Mouse (Mus musculus) granulocyte monocyte progenitor cell, adult 5-6 weeks (primary cell): ENCODE data around the gene Elk3. TPM values are rescaled to one million over a fixed set of nuclear protein-coding genes. Genes with fewer than 3 reads are reported as not detected.
A peak's percentile ranks its signal among the peaks of the same experiment; 100 is the strongest.

ENCODE experiments used
- ATAC-seq: replicated peaks from 2 replicates; pipeline ENCODE4 v1.8.0; 2016; ENCODE audit warnings: mild to moderate bottlenecking, moderate TSS enrichment, inconsistent platforms; ENCODE audit not compliant: poor library complexity, severe bottlenecking
- total RNA-seq, 2 experiments: library from RNA; stranded (forward) in 1 of 2; stranded (reverse) in 1 of 2; fragments of 200-712, 200-1000 nt in 1 of 2; fragments of >200 nt in 1 of 2; fragmentation: Nextera tagmentation in 1 of 2; gene quantifications; 2 replicates each; pipeline ENCODE4 v1.2.3; 2014 to 2017

Gene Elk3
- total RNA-seq, 2 experiments from 2014 or later = 16.3 to 32.0 TPM

GRCm38 (mm10) chr10:93247902-93248301 lies 63.0 kb downstream of the Elk3 start:
- ATAC-seq = no peak

GRCm38 (mm10) chr10:93247422-93247821 lies 63.5 kb downstream of the Elk3 start:
- no peak for ATAC-seq

- ATAC-seq = peak; percentile 40; the same call in 1 of the 2 replicates
Measured at GRCm38 (mm10) chr10:93246185-93246920, 64.6 kb downstream of the Elk3 start.

- no peak for ATAC-seq
Measured at GRCm38 (mm10) chr10:93244209-93244705, 66.7 kb downstream of the Elk3 start.

- no peak for ATAC-seq
Measured at GRCm38 (mm10) chr10:93242861-93243260, 68.1 kb downstream of the Elk3 start.

GRCm38 (mm10) chr10:93242208-93242607 lies 68.7 kb downstream of the Elk3 start:
- peak; percentile 52 for ATAC-seq

- ATAC-seq = no peak
Measured at GRCm38 (mm10) chr10:93239201-93239806, 71.6 kb downstream of the Elk3 start.

- ATAC-seq = peak; percentile 90
Measured at GRCm38 (mm10) chr10:93234692-93235091, 76.2 kb downstream of the Elk3 start.

- ATAC-seq = 0 out of 2 replicates have a peak, but pooled peaks have one; percentile 18
Measured at GRCm38 (mm10) chr10:93233665-93234194, 77.2 kb downstream of the Elk3 start.

GRCm38 (mm10) chr10:93231893-93232292 lies 79.0 kb downstream of the Elk3 start:
- ATAC-seq = no peak

- no peak for ATAC-seq
Measured at GRCm38 (mm10) chr10:93231490-93231889, 79.4 kb downstream of the Elk3 start.

- peak; percentile 46; the same call in 1 of the 2 replicates for ATAC-seq
Measured at GRCm38 (mm10) chr10:93228401-93229007, 82.4 kb downstream of the Elk3 start.

GRCm38 (mm10) chr10:93227921-93228320 lies 83.0 kb downstream of the Elk3 start:
- ATAC-seq = no peak

- ATAC-seq = no peak
Measured at GRCm38 (mm10) chr10:93225751-93226150, 85.2 kb downstream of the Elk3 start.

- no peak; the same call in 1 of the 2 replicates for ATAC-seq
Measured at GRCm38 (mm10) chr10:93215051-93215763, 95.7 kb downstream of the Elk3 start.

GRCm38 (mm10) chr10:93214251-93214650 lies 96.7 kb downstream of the Elk3 start:
- ATAC-seq = no peak

GRCm38 (mm10) chr10:93213339-93213738 lies 97.6 kb downstream of the Elk3 start:
- ATAC-seq = no peak

GRCm38 (mm10) chr10:93212699-93213098 lies 98.2 kb downstream of the Elk3 start:
- no peak for ATAC-seq

- peak; percentile 71 for ATAC-seq
Measured at GRCm38 (mm10) chr10:93207176-93207575, 103.8 kb downstream of the Elk3 start.

- ATAC-seq = no peak
Measured at GRCm38 (mm10) chr10:93205287-93205956, 105.5 kb downstream of the Elk3 start.
